Mouse (Mus musculus): ENCODE measurements around the gene Slc13a5. TPM values are rescaled to one million over a fixed set of nuclear protein-coding genes. Genes with fewer than 3 reads are reported as not detected.

Gene Slc13a5
- 0.37 and 0.44 TPM in 2 replicates for polyA plus RNA-seq (2012; rRNA removed)

DNA sequence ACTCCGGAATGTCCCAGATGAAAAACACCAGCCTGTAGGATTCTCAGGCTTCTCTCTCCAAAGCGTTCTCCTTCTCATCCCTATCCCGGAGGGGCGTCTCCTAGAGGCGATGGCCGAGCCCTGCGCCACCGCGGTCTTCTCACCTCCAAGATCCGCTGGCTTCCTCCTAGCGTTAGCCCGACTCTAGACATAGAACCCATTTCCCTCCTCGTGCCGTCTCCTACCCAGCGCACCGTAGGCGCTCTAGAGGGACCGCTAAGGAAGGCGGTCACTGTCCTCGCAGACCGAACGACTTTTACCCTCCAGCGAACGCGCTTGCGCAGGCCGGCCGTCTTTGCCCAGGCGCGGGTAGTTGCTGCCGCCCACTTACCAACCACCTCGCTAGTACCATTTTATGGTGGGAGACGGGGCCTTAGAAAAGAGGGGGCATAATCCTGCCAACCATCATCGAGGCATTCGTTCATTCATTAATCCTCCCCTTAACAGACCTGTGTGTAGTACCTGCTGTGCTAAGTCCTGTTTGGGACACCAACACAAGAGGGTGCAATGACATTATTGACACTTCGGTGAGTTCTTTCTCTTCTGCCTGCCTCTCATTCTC lies at the start of gene Slc13a5:
TSS of gene Slc13a5 (minus strand) at position 263 of the 601 bp plus-strand sequence.

DNA sequence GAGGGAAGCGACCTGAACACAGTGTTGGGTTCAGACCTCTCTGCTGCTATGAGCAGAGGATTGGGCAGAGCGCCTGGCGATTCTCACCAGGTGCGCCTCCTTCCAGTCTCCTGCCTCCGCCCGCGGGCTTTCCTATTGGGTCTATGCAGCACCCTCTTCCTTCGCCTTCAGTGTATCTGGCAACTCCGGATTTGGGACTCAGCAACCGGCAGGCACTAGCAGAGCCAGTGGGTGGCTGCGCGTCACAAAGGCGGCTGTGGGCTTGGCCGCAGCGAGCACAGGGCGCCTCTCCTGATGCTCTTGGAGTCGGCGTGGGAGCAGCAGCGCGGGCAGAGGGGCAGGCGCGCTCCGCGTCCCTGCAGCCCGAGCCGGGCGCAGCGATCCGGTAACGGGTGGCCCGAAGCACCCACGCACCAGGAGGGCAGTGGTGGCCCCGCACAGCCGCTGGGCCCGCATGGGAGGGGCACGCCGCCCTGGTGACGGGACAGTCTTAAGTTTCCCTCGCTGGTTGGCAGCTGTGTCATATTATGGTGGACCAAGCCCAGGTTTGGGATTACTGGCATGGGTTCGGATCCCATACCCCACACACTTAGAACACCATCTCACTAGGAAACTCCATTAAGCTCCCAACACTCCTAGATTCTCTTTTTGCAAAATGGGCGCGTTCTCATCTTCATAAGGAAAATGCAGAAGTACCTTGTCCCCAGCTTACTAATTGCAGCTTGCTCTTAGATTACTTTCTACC lies 47.3 kb upstream of the Slc13a5 start, which contains the start of gene Fbxo39:
TSS of gene Fbxo39 (plus strand) at position 294 of the 745 bp plus-strand sequence.

DNA sequence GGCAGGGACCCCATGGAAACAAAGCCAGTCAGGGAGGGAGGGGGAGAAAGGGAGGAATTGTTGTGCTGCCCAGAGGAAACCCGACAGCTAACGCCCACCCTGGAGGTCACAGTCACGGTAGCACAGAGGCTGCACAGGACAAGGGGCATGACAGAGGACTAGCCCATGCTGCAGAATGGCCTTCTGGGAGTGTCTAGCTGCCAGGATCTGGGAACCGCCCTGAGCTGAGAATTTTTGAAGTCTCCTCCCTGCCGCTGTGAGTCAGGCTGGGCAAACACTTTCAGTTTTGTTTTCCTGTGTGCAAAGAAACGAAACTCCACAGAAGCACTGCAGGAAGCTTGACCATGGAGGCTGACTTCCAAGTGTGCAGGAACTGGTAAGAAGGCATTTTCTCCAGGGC lies 34.3 kb upstream of the Slc13a5 start, which contains the start of gene Xaf1:
TSS of gene Xaf1 (plus strand) at position 296 of the 400 bp plus-strand sequence.

DNA sequence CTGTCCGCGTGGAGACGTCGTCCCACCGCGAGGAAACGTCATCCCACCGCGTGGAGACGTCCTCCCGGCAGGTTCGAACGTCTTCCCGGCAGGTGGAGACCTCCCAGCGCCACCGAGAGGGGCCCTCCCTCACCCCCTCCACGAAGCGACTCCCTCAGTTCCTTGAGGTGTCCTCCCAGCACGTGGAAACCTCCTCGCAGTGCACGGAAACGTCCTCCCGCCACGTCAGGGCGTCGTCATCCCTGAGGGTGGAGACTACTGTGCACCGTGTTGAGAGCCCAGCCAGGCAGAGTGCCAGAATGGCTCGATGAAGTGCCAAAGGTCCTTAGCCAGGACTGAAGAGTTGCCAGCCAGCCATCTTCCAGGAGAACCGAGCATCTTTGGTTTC lies 51.6 kb downstream of the Slc13a5 start, which contains the start of gene Med31:
TSS of gene Med31 (minus strand) at position 183 of the 388 bp plus-strand sequence.

DNA sequence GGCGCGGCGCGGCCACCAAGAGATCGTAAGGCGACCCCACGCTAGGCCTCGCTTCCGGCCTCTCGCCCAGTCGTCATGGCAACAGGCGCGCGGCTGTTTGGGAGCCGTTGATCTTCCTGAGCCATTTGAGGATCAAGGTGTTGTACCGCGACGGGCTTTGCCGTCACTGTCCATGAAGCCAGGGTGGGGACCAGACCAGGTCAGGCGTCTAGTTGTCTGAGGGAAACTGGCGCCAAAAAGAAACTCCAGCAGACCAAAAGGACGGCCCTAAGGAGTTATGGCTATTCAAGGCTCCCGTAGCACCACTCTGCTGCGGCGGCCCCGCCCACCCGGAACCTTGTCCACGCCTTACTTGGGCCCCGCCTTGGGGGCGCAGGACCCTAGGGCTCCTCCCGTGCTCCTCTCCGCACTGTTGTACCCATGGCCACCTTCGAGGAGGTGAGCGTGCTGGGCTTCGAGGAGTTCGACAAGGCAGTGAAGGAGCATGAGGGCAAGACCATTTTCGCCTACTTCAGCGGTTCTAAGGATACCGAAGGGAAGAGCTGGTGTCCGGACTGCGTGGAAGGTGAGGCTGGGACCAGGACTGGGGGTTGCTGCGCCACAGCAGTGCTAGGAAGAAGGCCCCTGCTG lies 59.7 kb downstream of the Slc13a5 start, which contains the start of the genes 4933427D14Rik and Txndc17:
TSS of gene 4933427D14Rik (minus strand) at position 256 of the 630 bp plus-strand sequence.
TSS of gene Txndc17 (plus strand) at position 344 of the 630 bp plus-strand sequence.

DNA sequence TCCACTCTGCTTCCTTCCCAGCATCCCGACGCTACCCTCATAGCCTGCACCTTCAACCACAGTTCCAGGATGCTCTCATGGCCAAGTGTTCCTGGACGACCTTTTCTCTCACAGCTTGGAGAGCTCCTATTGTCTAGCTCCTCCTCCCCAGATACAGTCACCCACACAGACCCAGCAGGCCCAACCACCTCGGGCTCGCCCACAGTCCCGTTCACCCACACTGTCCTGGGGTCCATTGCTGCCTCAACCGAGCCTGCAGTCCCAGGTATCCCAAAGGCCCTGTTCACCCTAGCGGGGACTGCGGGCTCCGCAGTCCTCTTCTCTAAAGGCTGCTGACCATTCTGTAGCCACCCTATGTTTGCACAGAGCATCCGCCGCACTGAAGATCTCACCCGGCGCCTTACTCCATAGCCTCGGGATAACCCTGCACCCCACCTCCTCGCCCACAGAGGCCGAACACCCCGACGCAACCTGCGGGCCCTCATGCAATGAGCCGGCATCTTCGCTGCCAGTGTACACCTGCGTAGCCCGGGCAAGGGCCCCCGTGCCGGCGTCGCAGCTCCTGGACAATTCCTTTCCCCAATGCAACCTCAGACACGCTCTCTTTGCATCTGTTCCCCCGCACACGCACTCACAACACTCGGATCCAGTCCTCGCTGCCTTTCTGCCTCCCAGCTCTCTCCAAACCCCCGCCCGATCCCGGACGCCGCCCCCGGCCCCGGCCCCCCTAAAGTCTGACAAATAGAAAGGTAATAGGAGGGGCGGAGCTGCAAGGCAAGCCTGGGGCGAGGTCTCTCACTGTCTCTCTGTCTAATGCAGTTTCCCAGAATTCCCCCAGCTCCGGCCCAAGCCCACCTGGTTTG lies 60.5 kb downstream of the Slc13a5 start, which contains the start of gene Gm43951:
TSS of gene Gm43951 (minus strand) at position 500 of the 863 bp plus-strand sequence.

Other genes with a start within 250 kb of the Slc13a5 start
- 0.51 and 0.71 TPM in 2 replicates for gene Aipl1, start 229.7 kb downstream of the Slc13a5 start, polyA plus RNA-seq (2012; rRNA removed)
- gene Pimreg, start 225.2 kb downstream of the Slc13a5 start, polyA plus RNA-seq (2012; rRNA removed): 86.4 and 89.4 TPM in 2 replicates
- 1.2 and 2.1 TPM in 2 replicates for gene Pitpnm3, start 131.4 kb downstream of the Slc13a5 start, polyA plus RNA-seq (2012; rRNA removed)
- gene Gm43951, start 60.4 kb downstream of the Slc13a5 start, polyA plus RNA-seq (2012; rRNA removed): 3.6 and 7.3 TPM in 2 replicates
- gene 4933427D14Rik, start 59.8 kb downstream of the Slc13a5 start, polyA plus RNA-seq (2012; rRNA removed): 24.9 and 27.5 TPM in 2 replicates
- 114 and 155 TPM in 2 replicates for gene Txndc17, start 59.7 kb downstream of the Slc13a5 start, polyA plus RNA-seq (2012; rRNA removed)
- 27.0 and 39.1 TPM in 2 replicates for gene Med31, start 51.6 kb downstream of the Slc13a5 start, polyA plus RNA-seq (2012; rRNA removed)
- 0.68 and 1.0 TPM in 2 replicates for gene Xaf1, start 34.4 kb upstream of the Slc13a5 start, polyA plus RNA-seq (2012; rRNA removed)
- not detected in 2 replicates for gene Fbxo39, start 47.2 kb upstream of the Slc13a5 start, polyA plus RNA-seq (2012; rRNA removed)
- gene Tekt1, start 95.2 kb upstream of the Slc13a5 start, polyA plus RNA-seq (2012; rRNA removed): 2.9 and 3.3 TPM in 2 replicates
- 3.5 and 7.5 TPM in 2 replicates for gene Smtnl2, start 144.5 kb upstream of the Slc13a5 start, polyA plus RNA-seq (2012; rRNA removed)
- 0.10 TPM in 1 of 2 replicates, not detected in the other for gene Ggt6, start 168.3 kb upstream of the Slc13a5 start, polyA plus RNA-seq (2012; rRNA removed)
- gene Mybbp1a, start 174.1 kb upstream of the Slc13a5 start, polyA plus RNA-seq (2012; rRNA removed): 125 and 196 TPM in 2 replicates
- gene Spns2, start 222.7 kb upstream of the Slc13a5 start, polyA plus RNA-seq (2012; rRNA removed): 13.6 and 16.1 TPM in 2 replicates